Mouse (Mus musculus): ENCODE results near the gene Kti12.

The Kti12 gene

DNA sequence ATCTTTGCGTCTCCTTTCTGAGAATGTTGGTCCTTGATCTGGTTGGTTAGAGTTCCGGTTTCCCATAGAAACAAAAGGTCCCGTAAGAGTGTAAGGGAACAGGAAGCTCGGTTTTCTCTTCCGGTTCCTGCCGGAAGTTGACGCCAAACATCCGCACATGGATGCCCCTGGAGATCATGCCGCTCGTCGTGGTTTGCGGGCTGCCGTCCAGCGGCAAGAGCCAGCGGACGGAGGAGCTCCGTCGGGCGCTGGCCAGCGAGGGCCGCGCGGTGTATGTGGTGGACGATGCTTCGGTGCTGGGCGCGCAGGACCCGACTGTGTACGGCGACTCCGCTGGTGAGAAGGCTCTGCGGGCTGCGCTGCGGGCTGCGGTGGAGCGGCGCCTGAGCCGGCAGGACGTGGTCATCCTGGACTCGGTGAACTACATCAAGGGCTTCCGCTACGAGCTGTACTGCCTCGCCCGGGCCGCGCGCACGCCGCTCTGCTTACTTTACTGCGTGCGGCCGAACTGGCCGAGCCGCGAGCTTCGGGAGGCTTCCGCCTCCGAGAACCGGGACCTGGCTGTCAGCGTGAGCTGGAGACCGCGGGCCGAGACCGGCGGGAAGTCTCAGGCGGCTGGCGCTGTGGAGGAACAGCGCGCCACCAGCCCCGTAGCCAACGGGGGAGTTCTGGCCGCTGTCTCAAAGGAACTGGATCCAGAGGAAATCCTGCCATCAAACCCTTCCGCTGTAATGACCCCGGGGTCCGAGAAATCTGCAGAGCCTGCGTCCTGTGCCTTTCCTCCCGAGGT lies at the start of gene Kti12:
Kti12 (plus strand) TSS at position 71 of the 790 bp plus-strand sequence.
- ATAC-seq (ENCODE audit: insufficient number of reproducible peaks, low FRiP score, low TSS enrichment): peak; percentile 96

DNA sequence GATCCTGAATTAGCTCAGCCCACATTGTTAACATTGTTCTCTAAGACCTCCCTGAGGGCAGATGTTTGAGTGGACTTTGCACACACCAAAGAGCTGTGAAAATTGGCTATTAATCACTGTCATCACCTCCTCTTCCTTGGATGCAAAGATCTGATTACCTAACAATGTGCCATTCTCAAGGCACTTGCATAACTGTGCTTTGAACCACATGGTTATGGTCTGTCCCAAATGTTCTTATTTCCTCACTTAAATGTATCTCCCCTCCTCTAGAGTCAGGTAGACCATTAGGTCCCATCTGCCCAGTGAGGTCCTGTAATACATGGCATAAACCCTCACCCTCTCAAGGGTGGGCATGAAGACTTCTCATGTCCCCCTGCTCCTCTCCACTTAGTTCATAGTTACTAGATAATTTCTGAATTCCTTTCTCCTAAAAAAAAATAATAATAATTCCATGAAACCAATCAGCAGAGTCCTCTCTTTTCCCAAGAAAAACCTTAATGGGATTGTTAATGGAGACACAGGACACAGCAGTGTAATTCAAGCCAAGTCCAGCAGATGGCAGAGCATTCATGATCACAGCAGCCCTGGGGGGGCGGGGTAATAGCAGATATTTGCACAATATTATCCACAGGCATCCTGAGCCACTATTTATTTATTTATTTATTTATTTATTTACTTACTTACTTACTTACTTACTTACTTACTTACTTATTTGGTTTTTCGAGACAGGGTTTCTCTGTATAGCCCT lies 49.3 kb upstream of the Kti12 start:
- ATAC-seq (ENCODE audit: insufficient number of reproducible peaks, low FRiP score, low TSS enrichment): no peak

- no peak for ATAC-seq (ENCODE audit: insufficient number of reproducible peaks, low FRiP score, low TSS enrichment)
Observed at GRCm38 (mm10) chr4:108803535-108803934, 44.0 kb upstream of the Kti12 start.

- no peak for ATAC-seq (ENCODE audit: insufficient number of reproducible peaks, low FRiP score, low TSS enrichment)
Observed at GRCm38 (mm10) chr4:108811142-108811541, 36.4 kb upstream of the Kti12 start.

- ATAC-seq (ENCODE audit: insufficient number of reproducible peaks, low FRiP score, low TSS enrichment): no peak
Observed at GRCm38 (mm10) chr4:108811550-108811949, 36.0 kb upstream of the Kti12 start.

DNA sequence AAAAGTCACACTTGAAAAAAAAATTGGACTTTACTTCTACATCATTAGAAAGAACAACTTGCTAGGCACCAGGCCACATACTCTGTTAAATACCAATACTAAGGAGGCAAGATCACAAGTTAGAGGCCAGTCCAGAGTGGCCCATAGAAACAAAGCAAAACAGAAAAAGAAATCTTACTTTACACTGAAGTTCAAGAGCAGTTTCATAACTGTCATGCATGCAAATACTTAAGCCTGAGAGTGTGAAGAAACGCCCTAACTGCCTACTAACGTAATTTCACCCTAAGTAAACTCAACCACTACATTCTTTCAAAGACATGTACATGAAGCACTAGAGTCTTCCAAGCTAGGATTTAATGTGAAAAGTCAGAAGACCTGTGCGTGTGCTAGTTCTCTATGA lies 21.9 kb upstream of the Kti12 start:
- no peak for ATAC-seq (ENCODE audit: insufficient number of reproducible peaks, low FRiP score, low TSS enrichment)

- ATAC-seq (ENCODE audit: insufficient number of reproducible peaks, low FRiP score, low TSS enrichment): no peak
Observed at GRCm38 (mm10) chr4:108826096-108826495, 21.5 kb upstream of the Kti12 start.

GRCm38 (mm10) chr4:108826643-108827042 lies 20.9 kb upstream of the Kti12 start:
- no peak for ATAC-seq (ENCODE audit: insufficient number of reproducible peaks, low FRiP score, low TSS enrichment)

DNA sequence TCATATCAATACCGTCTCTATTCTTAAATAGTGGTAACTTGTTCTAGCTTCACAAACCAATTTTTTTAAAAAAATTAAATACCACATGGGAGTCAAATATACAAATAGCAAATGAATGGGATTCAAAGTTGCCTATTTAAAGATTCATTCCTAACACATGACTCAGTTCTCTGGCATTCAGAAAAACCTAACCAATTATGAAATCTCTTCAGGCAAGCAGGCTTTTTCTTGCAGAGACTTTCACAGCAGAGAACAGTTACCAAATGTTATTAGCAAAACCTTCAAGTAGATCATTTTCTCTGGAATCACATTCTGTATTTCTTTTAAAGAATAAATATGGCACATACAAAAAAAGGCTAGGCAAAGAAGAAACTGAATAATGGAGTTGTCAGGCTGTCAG lies 16.9 kb upstream of the Kti12 start:
- no peak for ATAC-seq (ENCODE audit: insufficient number of reproducible peaks, low FRiP score, low TSS enrichment)

DNA sequence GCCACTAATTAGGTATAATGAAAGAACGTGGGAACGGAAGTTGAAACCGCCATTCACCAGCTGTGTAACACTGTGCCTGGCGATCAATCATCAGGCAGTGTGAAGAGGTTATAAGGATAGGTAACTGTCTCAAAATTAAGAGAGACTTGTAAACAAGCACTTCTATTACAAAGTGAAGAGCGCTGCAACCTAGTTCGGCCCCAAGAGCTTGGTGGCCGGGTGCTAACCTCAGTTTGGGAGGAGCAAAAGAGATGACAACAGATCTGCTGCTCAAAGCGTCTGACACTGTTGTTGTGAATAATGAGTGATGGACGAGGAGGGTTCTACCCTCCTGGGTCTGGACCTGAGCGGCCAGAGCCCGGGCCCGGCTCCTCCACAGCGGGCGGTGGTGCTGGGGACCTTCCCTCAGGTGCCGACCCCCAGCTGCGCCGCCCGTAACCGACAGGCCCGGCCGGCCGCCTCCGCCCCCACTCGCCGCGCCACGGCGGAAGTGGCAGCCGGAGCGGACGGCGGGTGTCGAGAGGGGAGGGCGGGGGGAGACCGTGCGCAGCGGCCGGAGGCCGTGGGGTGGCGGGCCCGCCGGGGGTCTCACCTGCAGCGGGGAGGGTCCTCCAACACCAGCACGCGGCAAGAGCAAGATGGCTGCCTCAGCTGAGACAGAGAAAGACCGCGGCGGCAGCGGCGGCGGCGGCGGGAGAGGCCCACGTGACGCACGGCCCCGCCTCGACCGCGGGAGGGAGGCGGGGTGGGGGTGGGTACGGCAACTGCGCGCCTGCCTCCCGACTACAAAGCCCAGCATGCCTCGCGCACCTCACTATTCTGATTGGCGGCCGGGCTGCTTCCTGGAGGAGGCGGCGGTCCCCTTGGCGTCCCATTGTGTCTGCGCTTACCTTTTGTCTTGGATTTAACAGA lies 14.4 kb upstream of the Kti12 start, which contains the start of gene Btf3l4:
Btf3l4 (minus strand) TSS at position 699 of the 912 bp plus-strand sequence.
- peak; percentile 86 for ATAC-seq (ENCODE audit: insufficient number of reproducible peaks, low FRiP score, low TSS enrichment)

DNA sequence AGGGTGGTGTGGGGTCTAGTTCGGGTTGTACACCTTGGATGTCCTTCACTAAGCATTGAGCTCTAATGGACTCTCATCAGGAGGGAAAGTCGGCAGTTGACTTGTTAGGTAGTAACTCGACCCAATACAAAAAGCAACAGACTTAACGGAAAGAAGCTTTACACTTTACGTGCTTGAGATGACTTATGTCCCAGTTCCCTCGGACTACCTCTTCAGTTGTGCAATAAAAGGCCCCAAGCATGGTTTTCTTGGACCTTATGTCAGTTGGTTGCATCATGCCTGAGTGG lies 13.8 kb upstream of the Kti12 start:
- ATAC-seq (ENCODE audit: insufficient number of reproducible peaks, low FRiP score, low TSS enrichment): 0 out of 2 replicates have a peak, but pooled peaks have one; percentile 12

- ATAC-seq (ENCODE audit: insufficient number of reproducible peaks, low FRiP score, low TSS enrichment): peak; percentile 70
Observed at GRCm38 (mm10) chr4:108834115-108834970, 13.2 kb upstream of the Kti12 start, which contains the start of gene Txndc12. Gene Txndc12, plus strand, starts transcription at chr4:108834601.

GRCm38 (mm10) chr4:108834971-108835311 lies 12.6 kb upstream of the Kti12 start:
- ATAC-seq (ENCODE audit: insufficient number of reproducible peaks, low FRiP score, low TSS enrichment): no peak

DNA sequence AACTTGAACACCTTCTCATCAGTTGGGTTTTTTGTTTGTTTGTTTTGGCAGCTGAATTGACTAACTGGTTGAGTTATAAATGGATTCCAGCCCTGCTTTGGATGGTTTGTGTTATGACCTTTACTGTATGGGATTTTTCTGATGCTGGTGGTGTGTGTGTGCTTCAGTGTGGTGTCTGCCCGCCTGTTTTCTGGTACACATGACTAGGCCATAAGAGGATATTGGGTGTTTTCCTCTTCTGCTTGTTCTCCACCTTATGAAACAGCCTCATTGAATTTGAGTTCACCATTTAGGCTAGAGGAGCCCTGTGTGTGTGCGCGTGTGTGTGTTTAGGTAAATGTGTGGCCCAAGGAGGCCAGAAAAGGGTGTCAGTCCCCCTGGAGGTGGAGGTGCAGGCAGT lies 12.1 kb upstream of the Kti12 start:
- no peak for ATAC-seq (ENCODE audit: insufficient number of reproducible peaks, low FRiP score, low TSS enrichment)

- ATAC-seq (ENCODE audit: insufficient number of reproducible peaks, low FRiP score, low TSS enrichment): no peak
Observed at GRCm38 (mm10) chr4:108838031-108838430, 9.6 kb upstream of the Kti12 start.

- ATAC-seq (ENCODE audit: insufficient number of reproducible peaks, low FRiP score, low TSS enrichment): no peak
Observed at GRCm38 (mm10) chr4:108841920-108842578, 5.5 kb upstream of the Kti12 start.

GRCm38 (mm10) chr4:108843336-108843735 lies 4.2 kb upstream of the Kti12 start:
- no peak for ATAC-seq (ENCODE audit: insufficient number of reproducible peaks, low FRiP score, low TSS enrichment)

GRCm38 (mm10) chr4:108845824-108846569 lies 1.6 kb upstream of the Kti12 start:
- ATAC-seq (ENCODE audit: insufficient number of reproducible peaks, low FRiP score, low TSS enrichment): no peak

DNA sequence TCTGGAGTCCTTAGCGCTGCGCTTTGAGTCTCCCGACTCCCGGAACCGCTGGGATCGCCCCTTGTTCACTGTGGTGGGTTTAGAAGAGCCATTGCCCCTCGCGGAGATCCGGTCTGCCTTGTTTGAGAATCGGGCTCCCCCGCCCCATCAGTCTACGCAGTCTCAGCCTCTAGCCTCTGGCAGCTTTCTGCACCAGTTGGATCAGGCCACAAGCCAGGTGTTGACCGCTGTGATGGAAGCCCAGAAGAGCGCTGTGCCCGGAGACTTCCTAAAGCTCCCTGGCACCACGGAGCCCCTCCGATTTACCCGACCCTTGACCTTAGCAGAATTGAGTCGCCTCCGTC lies 892 bp downstream of the Kti12 start, which contains the start of gene A730015C16Rik:
A730015C16Rik (minus strand) TSS at position 115 of the 344 bp plus-strand sequence.
- no peak for ATAC-seq (ENCODE audit: insufficient number of reproducible peaks, low FRiP score, low TSS enrichment)
